Mouse (Mus musculus) MEL (cell line): ENCODE results near the gene Ermard.

ENCODE experiments used
- CHD1 ChIP-seq: IDR thresholded peaks from 2 replicates; pipeline ENCODE4 v1.6.1; 2012; ENCODE audit warnings: low read depth, mild to moderate bottlenecking, inconsistent platforms, low read length, improper control_type of control experiment
- CTCF ChIP-seq, 3 experiments: IDR thresholded peaks in 2 of 3; conservative IDR thresholded peaks in 1 of 3; 2 replicates each; pipeline ENCODE4 v1.5.1; 2011 to 2012; ENCODE audit warnings: low read length in 3 of 3, low read depth in 2 of 3, mild to moderate bottlenecking in 2 of 3, improper control_type of control experiment in 1 of 3, inconsistent platforms in 1 of 3, mixed read lengths in 1 of 3, moderate library complexity in 1 of 3; ENCODE audit not compliant: control insufficient read depth in 1 of 3, insufficient read depth in 1 of 3, poor library complexity in 1 of 3, severe bottlenecking in 1 of 3
- MAX ChIP-seq: IDR thresholded peaks from 2 replicates; pipeline ENCODE4 v1.6.1; 2011; ENCODE audit warnings: low read length, improper control_type of control experiment
- TCF12 ChIP-seq: IDR thresholded peaks from 2 replicates; pipeline ENCODE4 v1.6.1; 2014; ENCODE audit warnings: low read depth, mild to moderate bottlenecking, inconsistent platforms, low read length, improper control_type of control experiment, moderate library complexity
- USF2 ChIP-seq, 2 experiments: IDR thresholded peaks; 2 replicates each; pipeline ENCODE4 v1.6.1; 2011 to 2012; ENCODE audit warnings: improper control_type of control experiment in 2 of 2, low read length in 2 of 2, borderline replicate concordance in 1 of 2, inconsistent platforms in 1 of 2, low read depth in 1 of 2, mild to moderate bottlenecking in 1 of 2; ENCODE audit not compliant: insufficient read depth in 1 of 2

DNA sequence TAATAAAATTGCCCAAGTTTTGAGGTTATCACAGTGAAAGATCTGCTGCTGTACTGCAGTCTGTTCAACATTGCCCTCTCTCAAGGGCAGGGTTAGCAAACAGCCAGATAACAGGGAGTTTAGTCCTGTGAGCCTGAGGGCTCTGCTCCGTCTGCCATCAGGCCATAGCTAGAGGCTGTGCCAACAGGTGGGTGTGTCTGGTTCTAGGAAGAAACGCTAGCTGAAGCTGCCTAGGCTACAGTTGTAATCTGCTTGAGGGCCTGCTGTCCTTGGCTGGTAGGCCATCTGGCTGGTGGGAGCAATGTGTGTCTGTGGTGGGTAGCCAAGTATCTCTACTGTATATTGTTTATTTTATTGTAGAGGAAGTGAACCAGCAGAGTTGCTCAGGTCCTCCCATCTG lies 36.5 kb downstream of the Ermard start:
- TF ChIP-seq MAX = no peak
- no peak for TF ChIP-seq USF2 (IDR thresholded peaks at IDR 0.05; ENCODE audit: borderline replicate concordance in 1 of 2, insufficient read depth in 1 of 2, low read depth in 1 of 2, low read length in 2 of 2)
- TF ChIP-seq CHD1 = no peak
- TF ChIP-seq TCF12 = no peak
- no peak for TF ChIP-seq CTCF (IDR thresholded peaks at IDR 0.05 in 2 of 3, conservative IDR thresholded peaks at IDR 0.05 in 1 of 3; ENCODE audit: control insufficient read depth in 1 of 3, insufficient read depth in 1 of 3, low read depth in 2 of 3, low read length in 3 of 3, poor library complexity in 1 of 3, severe bottlenecking in 1 of 3)
